9 mouse cellular contexts compared by ENCODE assay signal in the genomic region with DNA sequence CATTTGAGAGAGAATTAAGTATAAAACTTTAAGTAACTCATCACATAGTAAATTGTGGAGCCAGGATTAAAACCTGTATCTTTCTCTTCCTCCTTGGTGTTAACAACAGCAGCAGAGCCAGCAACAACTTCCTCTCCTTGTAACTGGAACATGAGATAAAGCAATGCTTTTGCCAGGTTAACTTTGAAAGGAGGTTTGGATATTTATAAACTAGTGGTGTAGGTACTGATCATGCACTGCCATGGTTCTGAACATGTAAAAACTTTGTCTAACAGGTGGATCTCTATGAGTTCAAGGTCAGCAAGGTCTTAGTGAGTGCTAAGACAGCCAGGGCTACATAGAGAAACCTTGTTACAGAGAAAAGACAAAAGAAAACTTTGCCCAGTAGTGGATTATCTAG. TPM values are rescaled to one million over a fixed set of nuclear protein-coding genes. Genes with fewer than 3 reads are reported as not detected.
DNase-seq lines count a peak whose midpoint lies in the region; ATAC-seq and TF ChIP-seq lines count a peak whose summit lies in the region.
"Had no signal": no experiment of that assay in that cellular context is flagged by ENCODE, and none has a peak within 500 bp of the region (broad histone marks: within the 10 kb centered on the region; RNA-seq: fewer than 3 reads in every experiment).

No protein-coding gene starts in this region.

- no peaks in the 10 kb centered on the region for H3K27me3 ChIP-seq in forebrain, postnatal 0 days (ENCODE audit: insufficient read depth, low read length)
- H3K27me3 ChIP-seq in limb, embryonic 11.5 days (ENCODE audit: control insufficient read depth, insufficient read depth, low read length) = no peaks in the 10 kb centered on the region
- no peaks in the 10 kb centered on the region for H3K27me3 ChIP-seq in neural tube, embryonic 13.5 days

- H3K9ac ChIP-seq in forebrain, postnatal 0 days = no peak overlapping the region
- no peak overlapping the region for H3K9ac ChIP-seq in limb, embryonic 11.5 days (ENCODE audit: low read length)
- peak overlapping the region; percentile 59; the same call in 1 of the 2 replicates for H3K9ac ChIP-seq in neural tube, embryonic 13.5 days

- no peak overlapping the region for H3K27ac ChIP-seq in left cerebral cortex, adult 2 months
- H3K27ac ChIP-seq in forebrain, postnatal 0 days (ENCODE audit: low read depth, low read length) = no peak overlapping the region
- H3K27ac ChIP-seq in limb, embryonic 11.5 days (replicated peaks; ENCODE audit: low read depth, low read length) = no peak overlapping the region
- H3K27ac ChIP-seq in neural tube, embryonic 13.5 days (replicated peaks) = no peak overlapping the region

- H3K9me3 ChIP-seq in forebrain, postnatal 0 days (ENCODE audit: low read length) = no peaks in the 10 kb centered on the region
- H3K9me3 ChIP-seq in limb, embryonic 11.5 days (ENCODE audit: control insufficient read depth, low read length) = no peaks in the 10 kb centered on the region
- no peaks in the 10 kb centered on the region for H3K9me3 ChIP-seq in neural tube, embryonic 13.5 days

- DNase-seq in left cerebral cortex, adult 2 months (ENCODE audit: extremely low spot score in 1 of 2, low spot score in 2 of 2) = no peak
- no peak for DNase-seq in left cerebral cortex, adult 11 months (ENCODE audit: low spot score)
- no peak for DNase-seq in forebrain, postnatal 0 days
- DNase-seq in limb, embryonic 11.5 days (ENCODE audit: low spot score) = no peak
- DNase-seq in adrenal gland, postnatal 10 days = no peak
- no peak for DNase-seq in kidney, adult 8-10 months
- DNase-seq: cerebellum, postnatal 14 days had no signal

- no peak for TF ChIP-seq CTCF in left cerebral cortex, adult 2 months (IDR thresholded peaks at IDR 0.05)
- no peak for TF ChIP-seq CTCF in forebrain, postnatal 0 days (IDR thresholded peaks at IDR 0.05; ENCODE audit: low read depth)

- ATAC-seq in forebrain, postnatal 0 days = no peak
- no peak for ATAC-seq in limb, embryonic 11.5 days (ENCODE audit: insufficient number of reproducible peaks, low FRiP score, low TSS enrichment, low read depth)
- ATAC-seq in neural tube, embryonic 13.5 days (ENCODE audit: low read depth) = no peak
- no peak for ATAC-seq in megakaryocyte-erythroid progenitor cell, adult 5-6 weeks (replicated peaks; ENCODE audit: low FRiP score, low TSS enrichment, poor library complexity, severe bottlenecking)

- intact Hi-C loops in left cerebral cortex, adult 2 months (cut with DNase I) = loop anchor here (2.0 kb wide), 1 partner anchor 16 kb away; no protein-coding TSS in a partner anchor

- H3K4me1 ChIP-seq in forebrain, postnatal 0 days (ENCODE audit: insufficient read depth) = 0 out of 2 replicates have a peak, but pooled peaks cover 7% of the 10 kb centered on the region
- H3K4me1 ChIP-seq in limb, embryonic 11.5 days (ENCODE audit: control insufficient read depth, insufficient read depth, low read length) = peaks cover 7% of the 10 kb centered on the region; the same call in 1 of the 2 replicates
- peaks cover 58% of the 10 kb centered on the region for H3K4me1 ChIP-seq in neural tube, embryonic 13.5 days (replicated peaks)

- peak overlapping the region; percentile 77 for H3K4me3 ChIP-seq in left cerebral cortex, adult 2 months
- H3K4me3 ChIP-seq in forebrain, postnatal 0 days (ENCODE audit: low read depth, low read length) = peak overlapping the region; percentile 32
- H3K4me3 ChIP-seq in limb, embryonic 11.5 days (ENCODE audit: low read depth, low read length) = peak overlapping the region; percentile 20; the same call in 1 of the 2 replicates
- H3K4me3 ChIP-seq in neural tube, embryonic 13.5 days = peak overlapping the region; percentile 40

- no peaks in the 10 kb centered on the region for H3K36me3 ChIP-seq in forebrain, postnatal 0 days (ENCODE audit: insufficient read depth)
- H3K36me3 ChIP-seq in limb, embryonic 11.5 days (ENCODE audit: control insufficient read depth, insufficient read depth, low read length) = no peaks in the 10 kb centered on the region
- H3K36me3 ChIP-seq in neural tube, embryonic 13.5 days = peaks cover 3% of the 10 kb centered on the region; the same call in 1 of the 2 replicates

- peak overlapping the region; percentile 53 for H3K4me2 ChIP-seq in forebrain, postnatal 0 days (ENCODE audit: low read depth)
- H3K4me2 ChIP-seq in limb, embryonic 11.5 days (ENCODE audit: low read depth, severe bottlenecking) = peak overlapping the region; percentile 50
- peak overlapping the region; percentile 84 for H3K4me2 ChIP-seq in neural tube, embryonic 13.5 days

RNA-seq across cellular contexts. Expression of a gene that starts 3.4 kb away (rescaled TPM):
- 100 to 1,000 TPM in 1 of 2 experiments, 10 to 100 TPM in 1; 99.9 to 100 TPM for total RNA-seq in left cerebral cortex, adult 2 months (2021)
- total RNA-seq in forebrain, postnatal 0 days (2014; rRNA removed) = 59.8 and 71.4 TPM in 2 replicates
- polyA plus RNA-seq in forebrain, postnatal 0 days (2015; fragmentation: Nextera tagmentation; extraction: Ambion mirVana) = 5.5 and 8.9 TPM in 2 replicates
- 11.2 and 11.8 TPM in 2 replicates for polyA plus RNA-seq in limb, embryonic 11.5 days (2014; fragmentation: Nextera tagmentation; extraction: Ambion mirVana)
- polyA plus RNA-seq in neural tube, embryonic 13.5 days (2015; fragmentation: Nextera tagmentation; extraction: Ambion mirVana) = 11.8 and 13.8 TPM in 2 replicates
- 10 to 100 TPM; 49.2 to 55.0 TPM for total RNA-seq in adrenal gland, postnatal 10 days (2021)
- 4.3 and 5.9 TPM in 2 replicates for total RNA-seq in megakaryocyte-erythroid progenitor cell, adult 5-6 weeks (2014; fragmentation: Nextera tagmentation)
- 8.4 and 9.7 TPM in 2 replicates for total RNA-seq in megakaryocyte-erythroid progenitor cell, adult 5-6 weeks (2017)

Comparison
In these comparisons a context has a peak if more than half of its experiments do, and no peak if none do; other contexts are left out.
1. H3K4me3 ChIP-seq: peak in every context shown above with its lines; median percentile 77 in left cerebral cortex, adult 2 months; 40 in neural tube, embryonic 13.5 days; 32 in forebrain, postnatal 0 days; 20 in limb, embryonic 11.5 days.